Mouse (Mus musculus): ENCODE measurements around the gene Gcdh. TPM values are rescaled to one million over a fixed set of nuclear protein-coding genes. Genes with fewer than 3 reads are reported as not detected.

Gene Gcdh
- total RNA-seq, 2 experiments from 2014 or later, result 31.3 to 38.3 TPM

DNA sequence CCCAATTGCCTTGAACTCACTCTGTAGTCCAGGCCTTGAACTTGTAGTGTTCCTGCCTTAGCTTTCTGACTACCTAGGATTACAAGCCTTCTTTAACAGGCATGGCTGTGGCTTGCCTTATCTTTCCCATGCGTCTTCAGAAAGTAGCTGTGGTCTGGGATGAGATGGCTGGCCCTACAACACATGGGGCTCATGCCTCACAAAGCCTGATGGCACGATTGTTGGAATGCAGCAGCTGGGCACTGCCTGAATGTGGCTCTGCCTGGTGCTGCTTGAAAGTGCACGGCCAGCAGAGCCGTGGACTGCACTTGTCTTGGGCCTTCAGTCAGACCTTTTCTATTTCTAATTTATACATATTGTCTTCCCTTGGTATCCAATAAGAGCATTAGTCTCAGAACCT, 9.0 kb downstream of the Gcdh start:
- DNase-seq (ENCODE audit: low spot score in 2 of 2), result no peak

DNA sequence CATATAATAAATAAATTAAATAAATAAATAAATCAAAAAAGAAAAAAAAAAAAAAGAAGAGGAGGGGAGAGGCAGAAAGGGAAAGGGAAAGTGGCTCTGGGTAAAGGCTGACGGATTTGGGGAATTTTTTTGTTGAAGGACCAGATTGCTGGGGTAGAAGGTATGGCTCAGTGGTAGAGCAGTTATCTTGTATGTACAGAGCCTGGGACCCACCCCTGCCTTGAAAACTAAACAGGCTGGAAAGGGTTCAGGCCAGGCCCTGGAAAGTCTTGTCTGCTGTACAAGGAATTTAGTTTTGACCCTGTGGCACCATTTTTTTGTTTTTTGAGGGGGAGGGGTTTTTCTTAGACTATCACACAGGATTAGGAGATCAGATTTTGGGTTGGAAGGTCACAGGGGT, 14.8 kb downstream of the Gcdh start:
- intact Hi-C loops (cut with DNase I), result no loop called here
- DNase-seq (ENCODE audit: low spot score in 2 of 2), result no peak

More for the DNA sequence above, 9.0 kb downstream of the Gcdh start:
- intact Hi-C loops (cut with DNase I), result no loop called here

DNA sequence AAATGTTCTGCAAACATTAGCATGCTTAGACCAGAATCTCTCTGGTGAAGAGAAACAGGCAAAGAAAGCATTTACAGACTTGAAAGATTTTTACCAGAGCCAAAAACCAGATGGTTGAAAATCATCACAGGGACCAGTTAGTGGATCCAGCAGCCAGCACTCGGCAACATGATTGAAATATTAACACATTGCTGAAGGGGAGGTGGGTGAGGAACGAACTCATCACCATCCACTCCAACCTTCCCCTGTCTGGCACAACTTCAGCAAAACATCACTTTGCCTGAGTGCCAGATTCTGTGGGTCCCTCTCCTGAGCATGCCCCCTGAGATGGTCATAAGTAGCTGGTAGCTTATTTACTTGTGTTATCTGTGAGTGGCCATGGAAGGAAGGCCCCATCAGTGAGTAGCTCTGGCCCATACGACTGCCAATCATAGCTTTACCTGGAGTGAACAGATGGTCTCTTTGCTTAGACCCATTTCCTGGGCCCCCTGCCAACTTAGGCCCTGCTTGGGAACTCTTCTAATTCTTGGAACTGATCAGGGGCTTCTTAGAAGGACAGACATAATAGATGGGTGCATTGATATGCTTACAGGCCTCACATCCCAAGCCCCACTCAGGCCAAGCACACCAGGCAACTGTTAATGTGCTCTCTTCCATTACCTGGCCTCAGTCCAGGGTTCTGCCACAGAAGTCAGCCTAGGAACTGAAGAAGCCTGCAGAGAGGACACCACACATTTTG, 16.3 kb downstream of the Gcdh start:
- intact Hi-C loops (cut with DNase I), result no loop called here
- no peak for DNase-seq (ENCODE audit: low spot score in 2 of 2)

DNA sequence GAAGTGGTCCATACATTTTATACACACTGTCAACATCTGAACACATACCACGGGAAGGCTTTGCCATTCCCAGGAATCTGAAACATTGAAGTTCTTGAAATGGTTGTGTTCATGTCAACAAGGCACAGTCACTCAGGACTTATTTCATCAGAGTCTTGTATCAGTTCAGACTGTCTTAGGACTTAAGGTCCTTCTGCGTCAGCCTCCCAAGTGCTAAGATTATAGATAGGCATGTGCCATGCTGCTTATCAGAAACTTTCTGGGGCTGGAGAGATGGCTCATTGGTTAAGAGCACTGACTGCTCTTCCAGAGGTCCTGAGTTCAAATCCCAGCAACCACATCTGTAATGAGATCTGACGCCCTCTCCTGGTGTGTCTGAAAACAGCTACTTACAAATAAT, 19.4 kb downstream of the Gcdh start:
- intact Hi-C loops (cut with DNase I), result no loop called here
- DNase-seq (ENCODE audit: low spot score in 2 of 2), result no peak

DNA sequence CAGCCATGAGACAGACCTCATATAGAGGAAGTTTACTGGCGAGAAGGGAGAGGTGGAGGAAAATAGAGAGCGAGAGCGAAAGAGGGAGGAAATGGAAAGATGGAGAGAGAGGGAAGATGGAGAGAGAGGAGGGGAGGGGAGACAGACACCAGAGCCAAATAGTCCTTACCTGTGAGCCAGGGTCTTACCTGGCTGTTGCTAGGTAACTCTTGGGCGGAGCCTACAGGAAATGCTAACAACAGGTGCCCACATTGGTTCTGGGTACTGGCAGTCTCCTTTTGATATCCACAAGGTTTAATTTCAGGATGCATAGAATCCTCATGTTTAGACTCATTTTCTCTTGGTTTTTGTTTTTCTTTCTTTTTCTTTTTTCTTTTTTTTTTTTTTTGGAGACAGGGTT, 20.7 kb downstream of the Gcdh start:
- intact Hi-C loops (cut with DNase I), result no loop called here
- DNase-seq (ENCODE audit: low spot score in 2 of 2), result no peak

DNA sequence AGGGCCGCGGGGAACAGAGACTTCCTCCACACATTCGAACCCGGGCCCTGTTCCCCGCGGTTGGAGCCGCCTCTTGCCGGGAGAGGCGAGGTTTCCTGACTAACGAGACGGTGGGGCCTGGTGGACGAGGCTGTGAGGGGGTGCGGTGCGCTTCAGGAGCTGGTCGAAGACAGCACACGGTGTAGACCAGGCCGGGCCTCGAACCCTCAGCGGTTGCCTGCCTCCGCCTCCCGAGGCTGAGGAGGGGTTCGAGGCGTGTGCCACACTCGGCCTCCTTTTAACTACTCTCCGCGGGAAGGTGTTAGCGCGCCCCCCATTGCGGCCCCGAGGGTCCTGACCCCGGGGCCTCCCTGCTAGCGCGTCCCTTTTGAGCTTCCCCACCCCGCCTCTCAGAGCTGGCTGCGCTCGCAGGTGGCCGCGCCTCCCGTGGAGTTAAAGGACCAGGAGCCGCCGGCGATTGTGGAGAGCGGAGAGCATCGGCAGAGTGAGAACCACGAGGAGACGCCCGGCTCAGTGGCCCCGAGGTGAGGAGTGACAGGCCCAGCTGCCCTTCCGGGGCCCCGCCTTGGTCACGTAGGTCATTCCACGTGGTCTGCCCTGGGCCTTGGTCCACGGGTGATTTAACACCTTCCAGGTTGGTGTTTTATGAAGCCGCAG, 21.3 kb downstream of the Gcdh start:
- DNase-seq (ENCODE audit: low spot score in 2 of 2), result no peak
- intact Hi-C loops (cut with DNase I), result no loop called here

DNA sequence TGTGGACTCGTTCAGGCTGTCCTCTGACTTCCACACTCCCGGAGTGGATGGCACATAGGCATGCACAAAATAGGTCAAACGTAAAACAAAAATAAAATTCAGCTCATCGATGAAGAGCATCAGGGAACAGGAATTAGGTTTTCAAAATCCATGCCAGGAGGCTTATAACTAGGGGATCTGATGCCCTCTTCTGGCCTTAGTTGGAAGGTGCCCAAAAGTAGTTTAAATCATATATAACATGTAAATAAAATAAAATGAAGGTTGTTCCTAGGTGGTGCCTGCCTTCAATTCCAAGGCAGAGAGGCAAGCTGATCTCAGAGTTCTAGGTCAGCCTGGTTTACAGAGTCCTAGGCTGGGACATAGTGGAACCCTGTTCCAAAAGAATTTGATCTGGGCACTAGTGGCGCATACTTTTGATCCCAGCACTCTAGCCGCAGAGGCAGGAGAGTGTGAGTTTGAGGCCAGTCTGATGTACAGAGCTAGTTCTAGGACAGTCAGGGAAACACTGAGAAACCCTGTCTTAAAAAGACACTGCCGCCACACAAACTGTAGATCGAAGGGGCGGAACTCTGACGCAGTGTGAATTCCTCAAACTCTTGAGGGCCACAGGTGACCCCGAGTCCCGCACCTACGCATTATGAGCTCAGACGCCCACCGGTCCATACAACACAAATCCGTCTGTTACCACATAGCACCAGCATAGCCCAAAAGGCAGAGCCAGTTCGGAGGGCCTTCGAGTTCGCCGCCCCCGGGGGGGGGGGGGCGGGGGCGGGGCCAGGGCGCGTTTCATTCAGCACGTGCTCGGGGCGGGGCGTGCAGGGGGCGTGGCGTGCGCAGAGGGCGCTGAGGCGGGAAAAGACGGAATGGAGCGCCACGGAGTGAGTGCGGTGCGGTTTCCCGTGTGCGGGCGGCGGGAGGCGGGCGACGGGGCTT, 22.1 kb downstream of the Gcdh start, which contains the start of gene Syce2:
TSS of gene Syce2 (plus strand) at position 736 of the 933 bp plus-strand sequence.
- peak; percentile 26 to 38 for DNase-seq (ENCODE audit: low spot score in 2 of 2)
- intact Hi-C loops (cut with DNase I), result no loop called here

DNA sequence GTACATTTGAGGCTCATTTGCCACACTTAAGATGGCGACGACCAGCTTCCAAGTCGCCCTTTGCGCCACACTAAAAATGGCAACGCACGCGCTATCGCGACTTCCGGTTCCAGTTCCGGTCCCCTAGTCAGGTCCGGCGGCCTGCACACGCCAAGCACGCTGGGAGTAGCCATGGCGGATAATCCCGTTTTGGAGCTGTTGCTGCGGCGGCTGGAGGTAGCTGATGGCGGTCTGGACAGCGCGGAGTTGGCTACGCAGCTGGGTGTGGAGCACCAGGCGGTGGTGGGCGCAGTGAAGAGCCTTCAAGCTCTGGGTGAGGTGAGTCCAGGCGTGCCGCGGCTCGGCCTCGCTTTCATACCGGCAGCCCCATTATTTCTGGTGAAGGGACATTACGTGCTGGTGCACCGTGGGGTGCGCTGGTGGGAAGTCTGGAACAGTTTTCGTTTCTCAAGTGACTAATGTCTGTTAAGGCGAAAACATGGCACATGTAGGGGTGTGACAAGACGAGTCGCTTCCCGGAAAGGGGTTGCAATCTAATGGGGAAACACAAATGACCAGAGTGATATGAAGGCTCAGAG, 36.8 kb downstream of the Gcdh start, which contains the start of gene Farsa:
TSS of gene Farsa (plus strand) at position 126 of the 578 bp plus-strand sequence.
- intact Hi-C loops (cut with DNase I), result no loop called here
- DNase-seq (ENCODE audit: low spot score in 2 of 2), result peak; percentile 94 to 97

DNA sequence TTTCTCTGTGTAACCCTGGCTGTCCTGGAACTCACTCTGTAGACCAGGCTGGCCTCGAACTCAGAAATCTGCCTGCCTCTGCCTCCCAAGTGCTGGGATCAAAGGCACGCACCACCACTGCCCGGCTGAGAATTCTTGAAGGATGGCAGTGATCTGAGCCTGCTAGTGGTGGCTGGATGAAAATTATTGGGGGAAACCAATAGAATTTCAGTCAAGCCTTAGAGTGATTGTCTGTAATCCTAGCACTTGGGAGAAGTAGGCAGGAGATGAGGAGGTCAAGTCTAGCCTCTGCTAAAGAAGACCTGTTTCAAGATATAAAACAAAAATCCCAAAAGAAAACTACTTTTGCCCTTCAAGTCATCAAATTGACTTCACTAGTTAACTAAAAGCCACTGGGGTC, 37.3 kb downstream of the Gcdh start:
- intact Hi-C loops (cut with DNase I), result no loop called here
- no peak for DNase-seq (ENCODE audit: low spot score in 2 of 2)

DNA sequence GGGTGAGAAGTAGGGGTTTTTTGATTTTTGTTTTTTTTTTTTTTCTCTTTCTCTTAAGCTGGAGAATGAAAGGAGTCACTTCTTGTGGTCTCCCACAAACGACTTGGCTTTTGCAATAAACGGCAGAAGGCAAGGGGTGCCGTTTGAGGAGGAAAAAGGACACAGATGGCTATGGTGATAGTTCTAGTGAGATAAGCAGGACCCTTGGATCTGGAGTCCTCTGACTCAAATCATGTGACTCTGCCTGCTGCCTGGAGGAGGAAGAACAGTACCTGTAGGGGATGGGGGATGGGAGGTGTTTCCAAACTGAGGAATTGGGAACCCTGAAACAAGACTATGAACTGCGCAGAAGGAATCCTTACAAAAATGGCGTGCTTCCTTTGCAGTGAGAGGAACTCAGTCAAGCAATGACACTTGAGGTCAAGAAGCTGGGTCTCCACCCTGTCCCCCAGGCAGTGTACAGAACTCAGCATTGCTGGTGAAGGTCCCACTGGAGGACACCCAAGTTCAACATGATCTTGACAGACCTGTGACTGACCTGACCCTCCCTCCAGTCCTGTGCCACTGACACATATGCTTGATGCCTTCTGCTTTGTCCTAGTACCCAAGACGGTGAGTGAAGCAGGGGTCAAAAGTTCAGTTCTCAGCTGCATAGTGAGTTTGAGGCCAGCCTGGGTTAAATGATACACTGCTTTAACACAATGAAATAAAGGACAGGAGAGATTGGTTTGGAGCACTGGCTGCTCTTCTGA, 45.9 kb downstream of the Gcdh start:
- intact Hi-C loops (cut with DNase I), result loop anchor here (2.0 kb wide), 1 partner anchor 55 kb away; no protein-coding TSS in a partner anchor
- no peak for DNase-seq (ENCODE audit: low spot score in 2 of 2)

DNA sequence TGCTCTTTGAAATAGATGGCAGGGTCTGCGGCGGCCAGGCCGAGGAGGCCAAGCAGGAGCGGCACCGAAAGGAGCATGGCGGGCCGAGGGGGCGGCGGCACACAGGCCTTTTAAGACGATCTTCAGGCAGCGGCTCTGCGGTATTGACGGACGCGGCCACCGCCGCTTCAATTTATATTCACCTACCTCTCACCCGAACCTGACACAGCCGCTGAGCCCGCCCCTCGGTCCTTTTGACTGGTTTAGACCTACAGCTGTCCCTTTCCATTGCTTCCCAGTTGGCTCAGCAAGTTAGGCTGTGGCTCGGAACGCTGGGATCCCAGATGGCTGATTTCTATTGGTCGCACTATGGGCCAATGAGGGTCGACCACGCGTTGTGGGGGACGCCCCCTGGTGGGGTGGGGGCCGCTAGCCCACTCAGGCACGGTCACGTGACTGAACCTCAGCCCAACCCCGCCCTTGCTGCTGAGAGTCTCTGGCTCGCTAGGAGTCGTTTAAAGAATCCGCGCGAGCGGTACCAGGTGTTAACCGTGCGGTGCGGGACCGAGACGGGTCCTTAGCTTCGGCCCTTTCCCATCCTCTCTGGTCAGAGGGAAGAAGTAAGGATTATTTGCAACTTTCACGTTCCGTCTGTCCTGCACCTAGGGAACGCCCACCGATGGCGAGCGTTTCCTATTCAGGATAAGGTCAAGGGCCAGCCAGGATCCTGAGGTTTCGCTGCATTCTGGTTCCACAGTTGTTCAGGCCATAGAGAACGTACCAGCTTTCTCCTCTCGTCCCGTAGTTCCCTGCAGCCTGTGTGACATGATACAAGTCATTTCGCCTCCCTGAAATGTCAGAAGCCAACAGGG, 46.8 kb downstream of the Gcdh start, which contains the start of gene Calr:
TSS of gene Calr (minus strand) at position 213 of the 851 bp plus-strand sequence.
- DNase-seq (ENCODE audit: low spot score in 2 of 2), result peak; percentile 99 to 100
- intact Hi-C loops (cut with DNase I), result loop anchor here (2.0 kb wide), 1 partner anchor 56 kb away; no protein-coding TSS in a partner anchor

DNA sequence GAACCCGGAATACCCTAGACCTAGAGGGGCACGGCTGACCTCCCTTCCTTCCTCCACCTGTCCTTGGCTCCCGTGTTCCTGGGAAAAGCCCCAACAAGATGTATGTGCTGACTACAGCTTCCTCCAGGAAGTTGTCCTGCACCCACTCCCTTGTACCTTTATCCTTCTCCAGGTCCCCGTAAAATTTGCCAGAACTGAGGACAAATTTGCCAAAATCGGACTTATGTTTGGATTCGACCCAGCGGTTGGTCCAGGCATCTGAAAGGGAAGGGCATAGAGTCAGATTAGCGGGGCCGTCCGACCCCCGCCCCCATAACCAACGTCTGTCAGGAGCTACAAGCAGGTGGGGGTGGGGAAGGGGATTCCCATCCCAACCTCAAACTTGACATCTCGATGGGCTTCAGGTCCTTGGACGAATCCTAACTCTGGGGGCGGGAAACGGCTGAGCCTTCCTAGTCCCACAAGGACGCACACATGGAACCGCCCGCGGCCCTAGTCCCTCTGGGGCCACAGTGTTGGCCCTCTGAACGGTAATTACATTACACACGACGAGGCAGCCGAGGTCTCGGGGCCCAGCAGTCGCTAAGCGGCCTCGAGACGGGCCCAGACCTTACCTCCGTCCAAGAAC, 47.5 kb downstream of the Gcdh start:
- intact Hi-C loops (cut with DNase I), result loop anchor here (2.0 kb wide), 1 partner anchor 57 kb away; no protein-coding TSS in a partner anchor
- DNase-seq (ENCODE audit: low spot score in 2 of 2), result peak in 1 of 2 experiments; percentile 16

DNA sequence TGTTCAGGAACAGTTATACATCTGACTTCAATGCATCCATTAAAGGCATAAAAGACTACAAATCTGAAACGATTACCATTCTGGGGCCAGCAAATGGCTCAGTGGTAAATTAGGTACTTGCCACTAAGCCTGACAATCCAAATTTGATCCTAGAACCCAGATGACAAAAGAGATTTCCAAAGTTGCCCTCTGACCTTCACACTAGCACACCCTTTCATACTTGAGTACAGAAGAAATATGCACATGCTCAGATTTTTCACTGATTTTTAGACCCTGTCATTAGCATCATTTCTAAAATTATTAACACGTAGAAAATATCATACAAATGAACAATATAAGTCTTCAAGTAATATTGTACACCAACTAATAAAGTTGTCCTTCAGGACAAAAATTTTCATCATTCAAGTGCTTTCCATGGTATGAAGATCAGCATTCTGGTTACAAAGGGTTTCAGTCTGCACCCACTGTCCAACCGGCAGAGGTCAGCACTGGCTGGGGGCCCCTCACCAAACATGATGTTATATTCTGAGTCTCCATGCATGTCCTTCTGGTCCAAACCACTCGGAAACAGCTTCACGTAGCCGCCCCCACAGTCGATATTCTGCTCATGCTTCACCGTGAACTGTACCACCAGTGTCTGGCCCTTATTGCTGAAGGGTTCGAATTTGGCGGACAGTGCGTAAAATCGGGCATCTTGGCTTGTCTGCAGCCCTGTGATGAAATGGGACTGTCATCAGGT, 48.2 kb downstream of the Gcdh start:
- intact Hi-C loops (cut with DNase I), result loop anchor here (2.0 kb wide), 1 partner anchor 57 kb away; no protein-coding TSS in a partner anchor
- peak; percentile 19 to 40 for DNase-seq (ENCODE audit: low spot score in 2 of 2)

DNA sequence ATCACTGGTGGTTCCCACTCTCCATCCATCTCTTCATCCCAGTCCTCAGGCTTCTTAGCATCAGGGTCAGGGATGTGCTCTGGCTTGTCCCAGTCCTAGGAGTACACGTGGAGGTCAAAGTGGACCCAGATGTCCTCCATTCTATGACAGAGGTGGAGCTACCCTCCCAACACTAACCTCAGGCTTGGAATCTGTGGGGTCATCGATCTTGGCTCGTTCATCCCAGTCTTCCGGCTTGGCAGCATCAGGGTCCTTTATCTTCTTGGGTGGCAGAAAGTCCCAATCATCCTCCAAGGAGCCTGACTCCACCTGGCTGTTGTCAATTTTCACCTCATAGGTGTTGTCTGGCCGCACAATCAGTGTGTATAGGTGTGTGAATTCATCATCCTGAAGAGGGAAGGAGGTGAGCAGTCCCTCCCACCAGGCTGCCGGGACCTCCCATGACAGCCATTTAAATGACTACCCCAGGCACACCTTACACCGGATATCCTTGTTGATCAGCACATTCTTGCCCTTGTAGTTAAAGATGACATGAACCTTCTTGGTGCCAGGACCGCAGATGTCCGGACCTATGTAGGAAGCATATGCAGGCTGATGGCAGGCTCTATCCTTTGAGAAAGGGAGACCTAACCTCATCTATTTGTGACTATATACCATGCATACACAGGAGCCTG, 49.2 kb downstream of the Gcdh start:
- DNase-seq (ENCODE audit: low spot score in 2 of 2), result no peak
- intact Hi-C loops (cut with DNase I), result no loop called here

DNA sequence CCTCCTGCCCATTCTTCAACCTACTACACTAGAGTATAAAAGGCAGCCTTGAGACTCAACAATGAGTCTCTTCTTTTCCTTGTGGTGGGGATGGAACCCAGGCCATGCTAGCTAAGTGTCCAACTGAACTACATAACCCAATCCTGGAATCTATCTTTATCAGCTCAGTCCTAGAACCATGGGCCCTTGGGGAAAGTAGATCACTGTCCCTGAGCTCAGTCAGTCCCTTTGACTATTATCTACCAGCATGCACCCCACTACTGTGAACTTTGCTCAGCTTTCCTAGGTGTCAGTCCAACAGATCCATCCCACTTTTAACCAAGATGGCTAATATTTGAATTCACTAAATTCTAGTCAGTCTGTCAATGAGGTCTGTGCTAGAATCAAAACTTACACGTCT, 52.2 kb downstream of the Gcdh start:
- intact Hi-C loops (cut with DNase I), result no loop called here
- DNase-seq (ENCODE audit: low spot score in 2 of 2), result no peak
